Mouse (Mus musculus) right cerebral cortex, postnatal 25 days (tissue): ENCODE data around the gene Zfp445.

ENCODE experiments used
- DNase-seq: peaks from one replicate; pipeline ENCODE4 v3.0.0; 2022

Gene Zfp445

DNA sequence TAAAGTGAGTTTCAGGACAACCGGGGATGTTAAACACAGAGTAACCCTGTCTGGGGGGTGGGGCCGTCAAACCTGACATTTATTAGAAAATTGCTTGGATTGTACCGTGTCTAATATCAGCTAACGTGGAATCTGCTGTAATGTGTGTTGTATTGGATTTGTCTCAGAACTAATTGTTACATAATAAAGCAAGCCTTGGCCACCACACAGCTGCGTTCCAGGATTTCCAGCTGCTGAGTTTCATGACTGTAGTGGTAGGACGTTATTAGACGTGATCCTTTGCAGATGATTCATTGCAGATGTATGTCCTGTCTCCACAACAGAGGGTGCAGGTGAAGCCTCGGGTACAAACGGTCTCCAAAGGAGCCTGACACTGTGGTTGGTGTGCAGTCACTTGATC lies 29.7 kb downstream of the Zfp445 start:
- no peak for DNase-seq

DNA sequence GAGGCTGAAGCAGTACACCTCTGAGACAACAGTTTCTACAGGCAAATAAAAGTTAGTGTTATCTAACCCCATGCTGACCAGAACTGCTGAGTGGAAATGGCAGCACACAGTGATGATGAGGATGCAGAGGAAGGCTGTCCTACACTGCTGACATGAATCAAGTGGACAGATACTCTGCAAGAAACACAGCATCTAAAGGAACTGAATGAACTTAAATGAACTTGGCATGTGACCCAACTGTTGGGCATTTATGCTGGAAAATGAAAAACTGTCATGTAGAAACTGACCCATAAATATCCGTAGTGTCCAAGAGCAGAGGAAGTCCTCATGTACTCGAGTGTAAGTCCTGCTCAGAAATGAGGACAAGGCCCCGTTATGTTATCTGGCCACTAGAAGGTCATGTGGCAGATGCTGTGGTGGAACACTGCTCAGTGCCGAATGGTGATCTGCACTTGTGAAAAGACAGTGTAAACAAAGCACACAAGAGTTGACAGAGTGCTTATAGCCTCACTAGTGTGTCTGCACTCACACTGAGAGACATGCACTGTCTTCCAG lies 35.9 kb downstream of the Zfp445 start:
- DNase-seq: no peak

DNA sequence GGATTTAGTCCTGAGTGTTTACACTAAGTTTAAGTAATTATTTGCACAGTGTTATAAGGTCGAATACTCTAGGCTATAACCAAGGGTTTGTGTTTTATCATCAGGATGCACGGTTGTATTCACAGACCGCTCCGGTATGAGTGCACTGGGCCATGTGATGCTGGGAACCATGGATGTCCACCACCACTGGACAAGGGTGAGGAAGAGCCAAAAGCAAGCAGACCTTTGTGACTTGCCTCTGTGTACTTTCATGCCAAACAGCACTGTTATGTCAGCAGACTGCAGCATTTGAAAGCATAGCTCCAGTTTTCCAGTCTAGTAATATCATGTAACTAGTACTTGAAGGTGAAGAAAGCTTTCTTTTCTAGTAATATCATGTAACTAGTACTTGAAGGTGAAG lies 39.1 kb downstream of the Zfp445 start:
- no peak for DNase-seq

DNA sequence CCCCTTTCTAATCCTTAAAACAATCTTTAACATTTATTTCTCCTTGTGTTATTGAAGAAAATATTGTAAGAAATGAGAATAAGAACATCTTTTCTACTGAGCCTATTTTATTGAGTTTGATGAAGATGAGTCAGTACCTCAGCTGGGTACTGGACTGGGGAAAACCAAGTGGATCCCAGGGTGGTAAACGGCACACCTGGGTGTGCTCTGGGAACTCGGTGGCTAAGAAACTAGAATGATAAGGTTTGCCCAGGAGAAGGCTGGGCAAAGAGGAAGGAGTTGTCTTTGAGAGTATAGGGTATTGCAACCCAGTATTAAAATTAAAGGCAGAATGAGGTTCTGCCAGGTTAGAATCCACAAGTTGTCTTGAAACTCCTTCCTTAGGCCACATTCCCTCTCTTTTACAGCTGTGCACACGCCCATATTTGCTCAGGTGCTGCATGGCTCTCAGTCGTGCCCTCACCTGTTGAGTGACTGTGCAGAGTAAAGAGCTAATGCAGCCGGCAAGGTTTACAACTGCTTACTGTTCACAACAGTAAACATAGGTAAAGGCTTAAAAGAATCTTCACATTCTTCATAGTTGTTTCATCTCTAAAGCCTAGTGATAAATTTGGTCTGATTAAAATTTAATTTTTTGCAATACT lies 42.3 kb downstream of the Zfp445 start:
- no peak for DNase-seq

DNA sequence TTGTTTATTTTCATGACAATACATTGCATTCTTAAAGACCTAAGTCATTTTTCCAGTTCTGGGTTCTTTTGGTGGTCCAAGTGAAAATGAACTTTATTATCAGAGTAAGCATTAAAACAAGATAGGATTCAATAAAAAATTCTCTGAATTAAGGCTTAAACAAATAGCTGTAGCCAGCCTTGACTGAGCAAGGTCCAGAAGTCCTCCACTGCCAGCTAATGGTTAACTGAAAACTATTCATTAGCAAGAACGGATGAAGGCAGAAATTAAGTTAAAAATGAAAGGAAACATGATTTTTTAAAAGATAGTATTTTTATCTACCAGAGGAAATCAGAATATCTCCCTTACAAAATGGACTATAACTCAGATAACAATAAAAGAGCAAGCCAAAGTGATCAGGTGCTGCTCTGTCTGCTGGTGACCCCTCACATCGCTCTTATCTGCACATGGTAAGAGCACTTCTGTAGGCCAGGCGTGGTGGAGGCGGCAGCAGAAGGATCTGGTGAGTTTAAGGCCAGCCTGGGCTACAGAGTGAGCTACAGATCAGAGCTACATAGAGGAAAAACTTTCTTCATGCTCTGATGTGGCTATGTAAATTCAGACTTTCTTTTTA lies 50.5 kb downstream of the Zfp445 start:
- no peak for DNase-seq

DNA sequence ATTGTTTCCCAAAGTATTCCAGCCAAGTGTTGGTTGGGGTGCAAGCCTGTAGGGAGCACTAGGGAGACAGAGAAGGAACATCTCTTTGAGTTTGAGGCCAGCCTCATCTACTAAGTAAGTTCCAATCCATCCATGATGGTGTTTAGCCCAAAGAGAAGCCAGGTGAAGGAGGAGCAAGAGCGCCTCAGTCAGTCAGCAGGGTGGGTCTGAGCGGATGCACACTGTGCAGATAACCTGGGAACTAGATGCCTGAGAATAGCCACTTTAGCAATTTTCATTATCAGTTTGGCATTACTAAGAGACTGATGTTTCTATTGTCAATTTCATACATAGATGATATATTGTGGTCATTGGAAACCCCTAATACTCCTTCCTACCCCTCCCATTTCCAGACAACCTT lies 51.0 kb downstream of the Zfp445 start:
- DNase-seq: no peak

DNA sequence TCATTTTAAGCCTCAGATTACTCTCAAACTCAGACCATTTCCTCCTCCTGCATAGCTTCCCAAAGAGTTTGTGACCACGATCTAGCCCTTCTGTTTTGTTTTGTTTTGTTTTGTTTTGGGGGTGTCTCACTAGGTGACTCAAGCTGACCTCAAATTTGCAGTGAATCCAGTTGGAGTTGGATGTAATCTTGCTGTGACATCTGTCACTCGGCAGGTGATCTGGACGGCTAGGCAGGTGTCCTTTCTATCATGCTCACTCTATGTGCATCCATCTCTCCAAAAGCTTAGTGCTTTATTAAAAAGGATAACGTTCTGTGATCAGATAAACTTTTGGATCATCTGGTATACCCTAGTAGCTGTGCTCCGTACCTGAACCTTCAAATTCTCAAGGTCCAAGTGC lies 53.4 kb downstream of the Zfp445 start:
- DNase-seq: no peak

DNA sequence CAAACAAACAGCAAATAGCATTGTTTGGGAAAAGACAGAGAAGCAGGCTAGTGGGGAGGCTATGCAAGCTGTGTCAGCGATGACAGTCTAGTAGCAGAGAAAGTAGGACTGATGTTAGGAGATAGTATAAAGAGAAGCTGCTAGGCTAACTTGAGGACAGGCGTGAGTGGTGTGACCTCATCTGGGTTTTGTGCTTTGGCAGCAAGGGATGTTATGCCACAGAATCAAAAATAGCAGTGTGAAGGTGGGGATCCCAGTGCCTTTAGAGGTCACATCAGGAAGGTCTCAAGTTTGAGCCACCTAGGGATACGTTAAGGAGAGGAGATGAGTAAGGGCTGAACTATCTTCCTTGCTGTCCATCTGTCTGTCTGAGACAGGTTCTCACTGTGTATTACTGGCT lies 55.6 kb downstream of the Zfp445 start:
- DNase-seq: no peak

DNA sequence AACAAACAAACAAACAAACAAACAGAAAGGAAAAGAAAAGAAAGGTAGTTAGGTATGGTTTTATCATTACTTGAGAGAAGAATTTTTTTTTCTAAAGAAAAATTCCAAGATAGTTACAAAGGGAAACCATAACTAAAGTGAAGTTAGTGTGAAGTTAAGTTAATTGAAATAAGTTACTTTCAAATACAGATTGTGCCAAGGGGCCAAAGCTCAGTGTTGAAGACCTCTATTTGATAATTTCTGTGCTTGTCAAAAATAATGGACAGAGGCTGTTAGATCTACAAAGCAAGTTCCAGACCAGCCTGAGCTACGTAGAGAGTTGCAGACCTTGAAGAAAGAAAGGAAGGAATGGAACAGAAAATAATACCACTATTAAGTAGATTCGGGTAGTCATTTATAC lies 58.6 kb downstream of the Zfp445 start:
- no peak for DNase-seq

DNA sequence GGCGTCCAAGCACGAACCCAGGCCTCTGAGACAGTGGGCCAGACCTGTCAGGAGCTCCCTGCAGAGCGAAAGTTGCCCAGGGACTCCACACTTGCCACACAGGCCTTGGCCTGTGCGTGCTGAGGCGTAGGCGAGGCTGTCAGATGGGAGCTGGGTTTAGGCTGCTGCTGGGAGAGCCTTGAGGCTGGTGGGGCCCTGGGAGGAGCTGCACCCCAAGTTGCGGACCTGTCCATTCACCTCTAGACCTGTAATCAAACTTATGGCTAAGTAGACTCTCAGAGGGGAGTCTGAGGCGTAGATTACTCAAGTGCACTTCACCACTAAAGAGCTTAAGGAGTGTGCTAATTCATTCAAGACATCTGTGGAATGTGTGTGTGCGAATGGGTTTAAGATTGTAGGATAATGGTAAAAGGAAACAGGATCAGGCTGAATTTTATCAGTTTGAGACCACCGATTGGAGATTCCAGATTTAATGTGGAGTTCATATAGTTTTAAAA lies 59.9 kb downstream of the Zfp445 start:
- no peak for DNase-seq

DNA sequence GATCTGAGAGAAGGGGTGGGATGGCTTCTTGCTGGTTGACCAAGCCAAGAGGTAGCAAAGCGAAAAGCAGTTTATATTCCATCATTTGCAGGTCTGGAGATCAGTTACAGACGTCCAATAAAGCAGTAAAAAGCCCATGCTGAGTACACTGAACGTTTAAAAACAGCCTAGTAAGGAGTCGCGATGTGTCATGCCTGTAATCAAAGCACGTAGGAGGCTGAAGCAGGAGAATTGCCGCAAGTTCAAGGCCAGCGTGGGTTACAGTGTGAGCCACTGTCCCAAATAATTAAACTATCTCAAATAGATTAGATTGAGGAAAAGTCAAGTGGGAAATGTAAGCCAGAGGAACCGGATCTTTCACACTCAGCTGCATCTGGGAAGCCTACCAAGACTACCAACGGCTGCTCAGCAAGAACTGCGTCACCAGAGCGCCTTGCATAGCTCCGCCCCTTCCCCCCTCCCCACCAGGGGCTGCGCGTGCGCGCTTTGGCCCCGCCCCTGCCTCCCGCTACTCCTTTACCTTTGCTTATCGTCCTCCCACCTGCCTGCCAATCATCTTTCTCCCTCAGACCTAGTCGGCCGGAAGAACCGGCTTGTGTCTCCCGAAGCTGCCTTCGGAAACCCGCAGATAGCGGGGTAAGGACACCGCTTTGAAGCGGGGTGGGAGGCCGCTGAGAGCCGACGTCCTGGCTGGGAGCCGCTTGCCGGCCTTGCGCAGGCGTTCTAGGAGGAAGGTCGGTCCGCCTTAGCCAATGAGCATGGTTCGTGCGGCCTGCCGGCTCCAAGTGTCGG lies 60.6 kb downstream of the Zfp445 start, which contains the start of gene Tcaim:
Gene Tcaim, plus strand, starts transcription at position 487 of the 792 bp plus-strand sequence.
- peak; percentile 92 for DNase-seq
